Mouse (Mus musculus): Measurements from ENCODE around the gene Gabpb1.

Gene Gabpb1

GRCm38 (mm10) chr2:126591304-126591703, 84.8 kb downstream of the Gabpb1 start:
- DNase-seq, result no peak

GRCm38 (mm10) chr2:126587468-126587867, 88.7 kb downstream of the Gabpb1 start:
- no peak for DNase-seq

DNA sequence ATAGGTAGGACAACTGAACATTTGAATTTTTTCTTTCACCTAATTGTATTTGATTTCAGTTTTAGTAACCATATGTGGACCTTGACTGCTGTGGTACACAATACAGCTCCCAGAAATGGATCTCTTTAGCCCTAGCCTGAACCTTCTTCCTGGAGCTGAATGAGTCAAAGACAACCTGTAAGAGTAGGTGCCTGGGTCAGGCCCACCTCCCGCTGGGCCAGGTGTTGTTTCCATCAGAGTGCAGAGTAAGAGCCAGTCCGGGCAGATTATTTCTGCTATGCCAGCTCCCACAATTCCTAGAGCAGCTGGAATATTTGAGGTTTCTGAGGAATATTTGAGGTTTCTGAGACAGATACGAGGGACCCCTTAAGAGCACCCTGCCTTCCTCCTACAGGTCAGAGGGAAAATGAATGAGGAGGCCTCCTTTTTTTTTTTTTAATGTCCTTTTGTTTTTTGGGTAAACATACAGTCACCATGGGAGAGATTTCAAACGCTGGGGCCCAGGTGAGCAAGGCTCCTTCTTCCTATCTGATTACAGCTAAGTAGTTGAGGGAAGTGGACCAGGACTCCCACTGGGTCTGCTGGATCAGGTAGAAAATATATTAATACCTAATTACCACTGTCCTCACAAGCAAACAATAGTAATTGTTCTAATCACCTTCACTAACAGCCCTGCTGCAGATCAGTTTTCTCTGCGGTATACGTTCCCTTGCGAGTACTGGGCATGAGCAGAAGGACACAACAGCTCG, 91.3 kb downstream of the Gabpb1 start:
- no peak for DNase-seq

- no peak for DNase-seq
Observed at GRCm38 (mm10) chr2:126583960-126584359, 92.2 kb downstream of the Gabpb1 start.

- no peak for DNase-seq
Observed at GRCm38 (mm10) chr2:126579282-126579681, 96.9 kb downstream of the Gabpb1 start.

All from layer of hippocampus, adult 9-11 months (tissue).